Mouse (Mus musculus) midbrain, embryonic 10.5 days (tissue): ENCODE measurements around the gene Gm17324. TPM values are rescaled to one million over a fixed set of nuclear protein-coding genes. Genes with fewer than 3 reads are reported as not detected.

Experiments used
- microRNA-seq: library from miRNA; unstranded; fragments of <30 nt; microRNA quantifications from one replicate; pipeline ENCODE4, GENCODE M21; 2017
- polyA plus RNA-seq: library from polyadenylated mRNA; unstranded; fragments of >200 nt; fragmentation: Nextera tagmentation; extraction: Ambion mirVana; gene quantifications from 2 replicates; pipeline ENCODE4 v1.2.1, GENCODE M21; 2016

Gm17324 gene
- polyA plus RNA-seq, 1 experiment from 2014 or later = 0.44 TPM

Small RNA genes lying within 50 kb of the gene (microRNA-seq; reads per million reads assigned to microRNA genes)
- gene Gm26377 = not detected

Other genes starting within 250 kb of the Gm17324 start
- gene Gsta1, start 218.1 kb downstream of the Gm17324 start, polyA plus RNA-seq = not detected in 2 replicates
- gene Gm3776, start 191.7 kb downstream of the Gm17324 start, polyA plus RNA-seq = not detected in 2 replicates
- gene Gm10639, start 158.9 kb downstream of the Gm17324 start, polyA plus RNA-seq = not detected in 2 replicates
- gene Omt2a, start 134.0 kb downstream of the Gm17324 start, polyA plus RNA-seq = not detected in 2 replicates
- not detected in 2 replicates for gene Omt2b, start 121.2 kb downstream of the Gm17324 start, polyA plus RNA-seq
- not detected in 2 replicates for gene Gsta2, start 93.0 kb downstream of the Gm17324 start, polyA plus RNA-seq
- gene Dppa5a, start 80.6 kb downstream of the Gm17324 start, polyA plus RNA-seq = not detected in 2 replicates
- 0.83 and 1.0 TPM in 2 replicates for gene Ooep, start 70.1 kb downstream of the Gm17324 start, polyA plus RNA-seq
- 0.09 and 0.15 TPM in 2 replicates for gene Ddx43, start 53.0 kb downstream of the Gm17324 start, polyA plus RNA-seq
- 0.30 and 0.53 TPM in 2 replicates for gene Cgas, start 5.5 kb downstream of the Gm17324 start, polyA plus RNA-seq
- 24.4 and 28.4 TPM in 2 replicates for gene Mto1, start 578 bp downstream of the Gm17324 start, polyA plus RNA-seq
- 3,476 and 3,775 TPM in 2 replicates for gene Eef1a1, start 40.4 kb upstream of the Gm17324 start, polyA plus RNA-seq
- 9.9 and 11.4 TPM in 2 replicates for gene Slc17a5, start 139.3 kb upstream of the Gm17324 start, polyA plus RNA-seq
- gene Cd109, start 166.8 kb upstream of the Gm17324 start, polyA plus RNA-seq = 3.9 and 4.8 TPM in 2 replicates